Mouse (Mus musculus) spleen, adult 2 months (tissue): ENCODE data around the gene Ascc3.

Experiments used
- CTCF ChIP-seq: fragments of 200-500 bp; IDR thresholded peaks from 2 replicates; pipeline ENCODE4 v1.5.1; 2011; ENCODE audit warnings: mild to moderate bottlenecking, inconsistent platforms; ENCODE audit not compliant: insufficient read depth, insufficient read length, insufficient replicate concordance; ENCODE audit errors: extremely low read depth
- POLR2A ChIP-seq: fragments of 200-500 bp; IDR thresholded peaks from 2 replicates; pipeline ENCODE4 v1.6.1; 2011; ENCODE audit warnings: low read depth, low read length, inconsistent platforms

DNA sequence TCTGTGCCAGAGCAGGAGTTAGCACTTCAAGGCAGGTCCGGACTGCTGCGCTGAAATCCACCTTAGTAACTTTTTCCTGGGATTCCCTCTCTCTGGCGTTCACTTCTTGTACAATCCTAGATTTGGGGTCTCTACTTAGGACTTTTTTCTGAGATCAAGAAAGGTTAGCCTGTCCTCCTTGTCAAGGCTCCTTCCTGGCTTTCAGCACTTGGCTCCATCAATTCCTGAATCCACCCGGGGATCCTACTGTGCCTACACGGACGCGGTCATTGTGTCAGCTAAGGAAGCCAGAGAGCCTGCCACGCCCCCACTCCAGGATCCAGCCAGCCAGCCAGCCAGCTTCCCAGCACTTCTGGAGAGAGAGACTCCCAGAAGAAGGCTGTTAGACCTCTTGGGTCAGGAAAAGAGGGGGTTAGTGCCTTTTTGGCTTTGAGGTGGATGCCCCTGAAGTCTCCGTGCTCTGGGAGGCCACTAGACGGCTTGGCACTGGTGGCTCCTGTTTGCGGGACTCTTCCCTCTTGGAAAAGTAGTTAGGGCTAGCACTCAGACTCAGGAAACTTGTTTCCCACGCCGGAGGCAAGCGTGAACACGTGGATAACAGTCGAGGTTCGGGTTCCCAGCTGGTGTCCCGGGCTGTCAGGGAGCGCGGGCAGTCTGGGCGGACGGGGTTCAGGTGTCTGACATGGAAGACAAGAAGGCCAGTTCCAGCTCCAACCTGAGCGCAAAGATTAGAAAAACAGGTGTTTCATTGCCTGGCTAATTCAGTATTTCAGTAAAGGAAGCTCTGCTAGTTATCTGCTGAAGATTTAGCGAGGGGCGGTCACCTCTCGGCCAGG lies 299.6 kb downstream of the Ascc3 start:
- TF ChIP-seq CTCF (no peak), POLR2A (no peak)
